Comparison of ENCODE assay signal across 29 mouse cellular contexts in genomic region chr7:135210296-135210695, GRCm38 (mm10). TPM values are rescaled to one million over a fixed set of nuclear protein-coding genes. Genes with fewer than 3 reads are reported as not detected.
"Had no signal": no experiment of that assay in that cellular context is flagged by ENCODE, and none has a peak within 500 bp of the region (broad histone marks: within the 10 kb centered on the region; RNA-seq: fewer than 3 reads in every experiment).

No protein-coding gene starts in this region.

- H3K36me3 ChIP-seq: kidney, embryonic 15.5 days; liver, embryonic 13.5 days; midbrain, embryonic 10.5 days; midbrain, embryonic 13.5 days; neural tube, embryonic 12.5 days; neural tube, embryonic 15.5 days; stomach, embryonic 15.5 days had no signal

- ATAC-seq: midbrain, embryonic 13.5 days; midbrain, embryonic 16.5 days had no signal

- DNase-seq: kidney, adult 8-10 months; kidney, postnatal 10 days; kidney, postnatal 36 days; layer of hippocampus, postnatal 36 days; liver, embryonic 13.5 days; lung, adult 2 months; lung, postnatal 14 days; right cerebral cortex, adult 18-20 months; right cerebral cortex, postnatal 14 days; right cerebral cortex, postnatal 4 days; thymus, postnatal 36 days had no signal

- H3K27me3 ChIP-seq: kidney, embryonic 15.5 days; liver, embryonic 13.5 days; midbrain, embryonic 13.5 days; neural tube, embryonic 12.5 days; neural tube, embryonic 15.5 days; stomach, embryonic 15.5 days had no signal

- H3K4me1 ChIP-seq: liver, embryonic 13.5 days; midbrain, embryonic 10.5 days; midbrain, embryonic 13.5 days; neural tube, embryonic 12.5 days; neural tube, embryonic 15.5 days; stomach, embryonic 15.5 days had no signal

- H3K4me3 ChIP-seq: kidney, embryonic 15.5 days; left cerebral cortex, adult 2 months; liver, embryonic 13.5 days; midbrain, embryonic 10.5 days; midbrain, embryonic 13.5 days; neural tube, embryonic 12.5 days; neural tube, embryonic 15.5 days; stomach, embryonic 15.5 days had no signal

- H3K27ac ChIP-seq: kidney, embryonic 15.5 days; left cerebral cortex, adult 2 months; liver, embryonic 13.5 days; macrophage; midbrain, embryonic 10.5 days; midbrain, embryonic 13.5 days; neural tube, embryonic 12.5 days; neural tube, embryonic 15.5 days; stomach, embryonic 15.5 days had no signal

RNA-seq across cellular contexts. Expression of gene Nps, which starts 48.2 kb away (rescaled TPM):
- total RNA-seq: layer of hippocampus, postnatal 10 days; layer of hippocampus, postnatal 36 days; left cerebral cortex, adult 2 months; left cerebral cortex, postnatal 36 days; liver, adult 2 months; megakaryocyte, adult 5-6 weeks; monocyte, adult 5-6 weeks had no signal
- polyA plus RNA-seq: kidney, embryonic 15.5 days; limb, embryonic 11.5 days; liver, adult 2 months; liver, embryonic 13.5 days; liver, embryonic 16.5 days; lung, adult 2 months; lung, embryonic 16.5 days; macrophage; midbrain, embryonic 10.5 days; midbrain, embryonic 13.5 days; neural tube, embryonic 15.5 days; stomach, embryonic 15.5 days; thymus, postnatal 0 days had no signal
